Mouse (Mus musculus) heart, postnatal 10 days (tissue): ENCODE results near the gene Mrtfb. TPM values are rescaled to one million over a fixed set of nuclear protein-coding genes. Genes with fewer than 3 reads are reported as not detected.

Experiments used
- DNase-seq, 2 experiments: peaks; one replicate each; pipeline ENCODE4 v3.0.0; 2021
- intact Hi-C: fragments of 180-260 bp; cut with DNase I; formaldehyde crosslinking; loops from one replicate; pipeline ENCODE4 v1.15.1; 2025
- total RNA-seq, 2 experiments: library from RNA; stranded (reverse); gene quantifications; 2 replicates each; pipeline ENCODE4 v1.2.3; 2021

Gene Mrtfb
- total RNA-seq, 2 experiments from 2014 or later, result 36.9 to 40.6 TPM

GRCm38 (mm10) chr16:13428077-13428476 is 171.8 kb downstream of the Mrtfb start:
- intact Hi-C loops, result no loop called here
- no peak for DNase-seq

- intact Hi-C loops, result no loop called here
- DNase-seq, result no peak
Measured at GRCm38 (mm10) chr16:13428806-13429205, 172.5 kb downstream of the Mrtfb start.

GRCm38 (mm10) chr16:13429921-13430606 is 173.8 kb downstream of the Mrtfb start:
- DNase-seq, result no peak
- intact Hi-C loops, result no loop called here

GRCm38 (mm10) chr16:13430940-13431339 is 174.7 kb downstream of the Mrtfb start:
- DNase-seq, result no peak
- intact Hi-C loops, result no loop called here

- intact Hi-C loops, result loop anchor here (5.0 kb wide), 1 partner anchor 232 kb away; the partner anchor contains the start of gene Parn
- no peak for DNase-seq
Measured at GRCm38 (mm10) chr16:13435627-13436026, 179.3 kb downstream of the Mrtfb start.

GRCm38 (mm10) chr16:13437037-13437769 is 180.9 kb downstream of the Mrtfb start:
- intact Hi-C loops, result loop anchor here (5.0 kb wide), 1 partner anchor 230 kb away; the partner anchor contains the start of gene Parn
- peak; percentile 97 to 98 for DNase-seq

- intact Hi-C loops, result loop anchor here (5.0 kb wide), 1 partner anchor 229 kb away; the partner anchor contains the start of gene Parn
- peak; percentile 73 to 77 for DNase-seq
Measured at GRCm38 (mm10) chr16:13437770-13438372, 181.6 kb downstream of the Mrtfb start.

- DNase-seq, result peak; percentile 59 to 72
- intact Hi-C loops, result loop anchor here (1.0 kb wide), 1 partner anchor 324 kb away; no protein-coding TSS in a partner anchor
Measured at GRCm38 (mm10) chr16:13440468-13440867, 184.2 kb downstream of the Mrtfb start.

GRCm38 (mm10) chr16:13443764-13444163 is 187.5 kb downstream of the Mrtfb start:
- intact Hi-C loops, result loop anchor here (2.0 kb wide), 1 partner anchor 77 kb away; no protein-coding TSS in a partner anchor
- no peak for DNase-seq

- DNase-seq, result no peak
- intact Hi-C loops, result loop anchor here (2.0 to 5.0 kb wide), 4 partner anchors 75 to 287 kb away; partner anchors contain the start of gene Pla2g10
Measured at GRCm38 (mm10) chr16:13445461-13445860, 189.2 kb downstream of the Mrtfb start.

GRCm38 (mm10) chr16:13446488-13446887 is 190.2 kb downstream of the Mrtfb start:
- intact Hi-C loops, result loop anchor here (2.0 to 5.0 kb wide), 4 partner anchors 86 to 286 kb away; partner anchors contain the start of gene Pla2g10

GRCm38 (mm10) chr16:13446971-13447283 is 190.6 kb downstream of the Mrtfb start:
- intact Hi-C loops, result loop anchor here (2.0 to 5.0 kb wide), 4 partner anchors 85 to 285 kb away; partner anchors contain the start of gene Pla2g10
- DNase-seq, result no peak

More at GRCm38 (mm10) chr16:13446488-13446887, 190.2 kb downstream of the Mrtfb start:
- DNase-seq, result peak; percentile 51 to 53

- intact Hi-C loops, result loop anchor here (2.0 to 5.0 kb wide), 4 partner anchors 85 to 285 kb away; partner anchors contain the start of gene Pla2g10
Measured at GRCm38 (mm10) chr16:13447284-13448050, 191.2 kb downstream of the Mrtfb start.

GRCm38 (mm10) chr16:13448051-13448705 is 191.9 kb downstream of the Mrtfb start:
- intact Hi-C loops, result loop anchor here (5.0 kb wide), 3 partner anchors 84 to 284 kb away; partner anchors contain the start of gene Pla2g10
- peak; percentile 54 to 68 for DNase-seq

More at GRCm38 (mm10) chr16:13447284-13448050, 191.2 kb downstream of the Mrtfb start:
- peak; percentile 67 to 73 for DNase-seq

- intact Hi-C loops, result loop anchor here (5.0 kb wide), 3 partner anchors 84 to 284 kb away; partner anchors contain the start of gene Pla2g10
- DNase-seq, result no peak
Measured at GRCm38 (mm10) chr16:13448706-13449090, 192.4 kb downstream of the Mrtfb start.

- intact Hi-C loops, result loop anchor here (5.0 kb wide), 3 partner anchors 83 to 283 kb away; partner anchors contain the start of gene Pla2g10
- no peak for DNase-seq
Measured at GRCm38 (mm10) chr16:13449491-13449890, 193.2 kb downstream of the Mrtfb start.

GRCm38 (mm10) chr16:13450831-13451230 is 194.6 kb downstream of the Mrtfb start:
- intact Hi-C loops, result no loop called here
- no peak for DNase-seq

- DNase-seq, result peak in 1 of 2 experiments; percentile 32
- intact Hi-C loops, result no loop called here
Measured at GRCm38 (mm10) chr16:13451991-13452390, 195.7 kb downstream of the Mrtfb start.

- DNase-seq, result no peak
- intact Hi-C loops, result no loop called here
Measured at GRCm38 (mm10) chr16:13452661-13453060, 196.4 kb downstream of the Mrtfb start.
